Mouse (Mus musculus) urinary bladder, postnatal 14 days (tissue): ENCODE data around the gene Cd2.

Experiments used
- DNase-seq: peaks from one replicate; pipeline ENCODE4 v3.0.0; 2021; ENCODE audit warnings: low spot score

Cd2 gene

DNA sequence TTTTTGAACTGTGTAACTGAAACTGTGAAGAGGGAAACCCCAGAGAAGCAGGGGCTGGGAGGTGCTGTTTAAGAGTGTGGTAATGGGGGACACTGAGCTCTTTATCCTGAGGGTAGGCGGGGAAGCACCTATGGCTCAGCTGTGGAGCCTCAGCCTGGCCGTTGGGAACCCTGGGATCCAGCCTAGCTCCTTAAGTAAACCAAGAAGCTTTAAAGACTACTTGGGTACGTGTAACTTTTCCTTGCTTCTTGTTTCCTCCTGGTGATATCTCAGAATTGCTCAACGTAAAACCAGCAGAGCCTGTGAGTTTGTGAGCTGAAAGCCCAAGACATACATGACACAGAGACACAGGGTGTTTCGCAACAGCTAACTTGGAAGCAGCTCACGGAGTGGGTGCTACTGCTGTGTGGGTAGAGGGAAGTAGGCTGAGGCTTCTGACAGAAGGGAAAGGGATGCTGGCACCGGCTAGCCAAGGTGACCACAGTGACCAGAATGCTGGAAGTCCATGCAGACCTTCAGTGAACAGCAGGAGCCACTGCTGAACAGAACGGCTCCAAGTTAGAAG is 5.9 kb upstream of the Cd2 start:
- DNase-seq = peak; percentile 26

DNA sequence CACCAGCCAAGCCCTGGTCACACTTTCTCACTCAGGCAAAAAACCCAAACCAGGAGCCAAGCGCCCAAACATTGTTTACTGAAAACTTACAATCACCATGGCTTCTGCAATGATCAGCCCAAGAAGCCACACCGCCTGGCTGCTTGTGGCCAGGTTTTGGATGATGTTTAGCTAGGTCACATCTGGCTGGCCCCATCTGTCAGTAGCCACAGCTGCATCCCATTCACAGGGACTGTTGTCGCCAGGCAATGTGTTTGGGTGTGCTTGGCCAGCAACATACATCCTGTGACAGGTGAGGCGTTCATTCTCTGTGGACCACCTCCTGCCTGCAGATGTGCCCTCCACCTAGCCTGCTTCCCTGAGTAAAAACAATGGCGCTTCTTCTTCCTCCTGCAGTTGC is 4.9 kb upstream of the Cd2 start:
- DNase-seq = no peak

DNA sequence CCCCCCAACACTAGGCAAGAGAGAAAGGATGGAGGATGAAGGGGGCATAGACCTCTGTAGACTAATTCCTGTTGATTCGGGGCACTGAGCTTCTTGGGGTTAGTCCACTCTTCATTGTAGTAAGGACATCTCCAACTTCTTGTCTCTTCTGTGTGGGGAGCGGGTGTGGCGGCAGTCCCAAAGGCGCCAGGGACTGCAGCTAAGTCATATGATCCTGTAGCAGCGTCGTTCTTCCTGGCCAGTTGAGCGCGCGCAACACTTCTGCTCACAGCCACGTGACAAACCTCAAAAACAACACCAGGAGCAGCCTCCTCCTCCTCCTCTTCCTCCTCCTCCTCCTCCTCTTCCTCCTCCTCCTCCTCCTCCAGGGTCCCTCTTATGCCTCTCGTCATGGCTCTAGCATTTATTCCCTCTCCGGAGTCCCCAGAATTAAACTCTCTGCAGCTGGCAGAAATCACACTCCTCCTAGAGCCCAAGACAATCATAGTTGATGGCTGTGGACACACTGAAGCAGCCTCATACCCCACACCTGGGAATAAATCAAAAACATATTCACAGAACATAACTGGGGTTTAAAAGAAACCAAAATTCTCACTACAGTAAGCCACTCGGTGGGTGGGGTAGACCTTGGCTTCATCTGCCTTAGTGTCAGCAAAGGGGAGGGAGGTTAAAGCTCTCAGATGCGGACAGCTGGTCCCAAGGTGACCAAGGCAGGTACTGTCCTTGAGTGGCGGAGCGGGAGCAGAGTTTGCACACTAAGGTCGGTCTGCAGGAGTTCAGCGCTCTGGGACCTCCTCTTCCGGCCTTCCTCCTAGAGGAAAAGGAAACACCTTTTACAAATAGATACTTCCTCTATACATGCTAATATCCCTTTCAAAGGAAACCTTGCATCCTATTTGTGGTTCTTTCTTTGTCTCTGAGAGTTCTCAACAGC is 3.1 kb upstream of the Cd2 start:
- no peak for DNase-seq

DNA sequence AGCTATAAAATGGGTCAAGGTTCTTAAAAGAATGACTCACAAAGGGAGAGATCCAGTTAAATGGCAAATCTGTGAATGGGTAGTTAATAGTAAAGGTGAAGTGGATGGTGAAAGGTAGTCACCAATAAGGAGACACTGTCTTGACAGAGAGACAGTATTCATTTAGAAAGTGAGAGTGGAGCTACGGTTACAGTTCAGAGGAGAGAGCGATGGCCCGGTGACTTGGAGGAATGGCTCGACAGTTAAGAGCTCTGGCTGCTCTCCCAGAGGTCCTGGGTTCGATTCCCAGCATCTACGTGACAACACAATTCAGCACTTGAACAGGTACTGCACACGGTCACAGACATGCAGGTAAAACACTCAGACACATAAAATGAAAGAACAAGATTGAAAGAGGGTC is 2.3 kb upstream of the Cd2 start:
- DNase-seq = no peak

GRCm38 (mm10) chr3:101289406-101289805 is 1.7 kb upstream of the Cd2 start:
- no peak for DNase-seq

DNA sequence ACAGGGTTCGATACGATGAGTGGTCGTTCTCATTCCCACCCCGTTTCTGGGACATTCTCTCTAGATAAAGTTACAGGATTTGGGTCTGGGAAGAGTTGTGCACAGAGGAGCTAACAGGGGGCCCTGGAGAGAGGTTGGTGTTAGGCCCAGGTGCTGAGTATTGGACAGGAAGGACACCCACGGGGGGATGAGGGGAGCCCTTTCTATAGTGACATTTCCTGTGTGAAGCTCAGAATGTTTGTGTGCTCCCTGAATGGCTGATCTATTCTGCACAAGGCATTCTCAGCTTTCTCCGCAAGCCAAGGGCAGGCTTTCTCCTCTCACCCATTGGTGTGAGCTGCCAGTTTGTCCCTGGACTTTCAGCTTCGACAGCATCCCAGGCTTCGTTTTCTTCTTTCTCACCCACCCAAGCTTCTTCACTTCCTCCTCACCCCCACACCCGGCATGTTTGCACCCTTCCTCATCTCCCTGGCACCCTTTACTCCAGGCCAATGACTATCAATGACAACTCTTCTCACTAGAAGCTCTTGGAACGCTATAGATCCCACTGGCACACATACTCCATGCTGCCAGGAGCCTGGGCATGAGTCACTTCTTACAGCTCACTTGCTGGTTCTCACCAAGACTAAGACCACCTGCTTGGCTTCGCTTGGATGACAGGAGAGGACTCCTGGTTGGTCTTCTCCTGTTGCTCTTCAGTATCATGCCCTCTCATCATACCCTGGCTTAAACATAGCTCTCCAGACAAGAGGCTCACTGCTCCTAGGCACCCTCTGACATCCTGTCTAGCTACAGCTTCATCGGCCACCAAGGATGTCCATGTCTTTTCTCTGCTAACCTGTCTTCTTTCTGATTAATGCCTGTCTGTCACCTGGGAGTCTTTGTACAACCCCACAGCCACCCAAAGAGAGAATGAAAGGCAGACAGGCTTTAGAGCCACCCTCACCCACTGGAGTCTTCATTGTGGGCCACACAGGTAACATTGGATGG is 1.1 kb downstream of the Cd2 start:
- no peak for DNase-seq

DNA sequence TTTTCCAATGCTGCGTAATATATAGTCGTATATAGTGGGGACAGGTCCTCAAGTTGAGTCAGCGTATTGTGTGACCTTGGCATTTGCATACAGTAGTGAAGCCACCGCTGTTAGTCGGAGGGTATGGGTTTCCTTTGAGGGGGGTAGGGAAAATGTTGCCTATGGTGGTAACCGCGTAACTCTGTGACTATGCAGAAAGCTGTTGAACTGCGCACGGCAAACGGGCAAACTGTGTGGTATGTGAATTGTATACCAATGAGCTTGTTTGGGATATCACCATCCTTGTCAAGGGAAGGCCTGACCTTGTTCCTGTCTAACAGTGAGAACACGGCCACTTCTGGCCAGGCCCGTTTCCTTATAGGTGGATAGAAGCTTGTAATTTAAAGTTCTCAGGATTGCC is 1.9 kb downstream of the Cd2 start:
- DNase-seq = no peak

- no peak for DNase-seq
Measured at GRCm38 (mm10) chr3:101285021-101285615, 2.6 kb downstream of the Cd2 start.

- no peak for DNase-seq
Measured at GRCm38 (mm10) chr3:101283869-101284706, 3.7 kb downstream of the Cd2 start.

DNA sequence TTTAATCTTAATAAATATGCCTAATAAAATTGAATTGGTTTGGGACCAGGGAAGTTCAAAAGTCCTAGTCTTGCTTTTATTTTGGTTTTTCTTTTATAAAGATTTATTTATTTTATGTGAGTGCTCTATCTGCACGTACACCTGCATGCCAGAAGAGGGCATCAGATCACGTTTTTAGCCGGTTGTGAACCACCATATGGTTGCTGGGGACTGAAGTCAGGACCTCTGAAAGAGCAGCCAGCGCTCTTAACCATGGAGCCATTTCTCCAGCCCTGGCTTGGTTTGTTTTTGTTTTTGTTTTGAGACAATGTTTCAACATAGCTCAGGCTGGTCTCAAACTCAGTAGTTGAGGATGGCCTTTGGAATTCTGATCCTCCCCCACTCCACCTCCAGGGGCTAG is 4.3 kb downstream of the Cd2 start:
- no peak for DNase-seq

- no peak for DNase-seq
Measured at GRCm38 (mm10) chr3:101282556-101283180, 5.1 kb downstream of the Cd2 start.

DNA sequence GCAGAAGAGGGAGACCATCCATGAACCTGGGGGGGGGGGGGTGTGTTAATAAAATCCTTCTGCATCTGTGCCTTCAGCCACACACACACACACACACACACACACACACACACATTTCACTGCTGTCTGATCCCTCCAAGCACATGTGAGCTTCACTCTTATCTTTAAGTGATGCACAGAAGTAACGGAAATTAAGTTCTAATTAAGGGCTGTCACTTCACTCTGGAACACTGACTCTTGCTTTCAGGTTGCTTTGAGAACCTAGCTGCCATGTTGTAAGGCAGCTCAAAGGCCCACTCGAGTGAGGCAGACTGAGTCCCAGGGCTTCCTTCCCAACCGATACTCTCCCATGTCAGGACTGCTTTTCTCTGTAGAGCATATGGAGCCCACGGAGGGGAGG is 5.9 kb downstream of the Cd2 start:
- no peak for DNase-seq

- peak; percentile 75 for DNase-seq
Measured at GRCm38 (mm10) chr3:101280348-101281311, 7.1 kb downstream of the Cd2 start.

DNA sequence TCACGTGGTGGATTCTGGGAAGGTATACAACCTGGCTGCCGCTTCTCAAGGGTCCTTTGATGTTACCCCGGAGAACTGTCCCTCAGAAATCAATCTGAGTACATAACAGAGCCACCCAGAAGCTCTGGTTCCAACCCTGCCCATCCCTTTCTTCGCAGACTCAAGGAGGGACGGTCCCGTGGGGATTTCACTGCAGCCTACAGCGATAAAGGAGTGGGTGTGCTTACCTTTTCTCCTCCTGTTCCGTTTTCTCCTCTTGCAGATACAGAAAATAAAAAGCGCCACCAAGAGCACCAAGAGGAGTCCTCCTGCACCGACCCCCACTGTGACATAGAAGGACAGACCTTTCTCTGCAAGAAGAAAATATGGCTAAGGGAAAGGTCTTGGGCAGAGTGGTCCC is 8.2 kb downstream of the Cd2 start:
- no peak for DNase-seq

- no peak for DNase-seq
Measured at GRCm38 (mm10) chr3:101278396-101278795, 9.3 kb downstream of the Cd2 start.

GRCm38 (mm10) chr3:101277830-101278229 is 9.9 kb downstream of the Cd2 start:
- no peak for DNase-seq

DNA sequence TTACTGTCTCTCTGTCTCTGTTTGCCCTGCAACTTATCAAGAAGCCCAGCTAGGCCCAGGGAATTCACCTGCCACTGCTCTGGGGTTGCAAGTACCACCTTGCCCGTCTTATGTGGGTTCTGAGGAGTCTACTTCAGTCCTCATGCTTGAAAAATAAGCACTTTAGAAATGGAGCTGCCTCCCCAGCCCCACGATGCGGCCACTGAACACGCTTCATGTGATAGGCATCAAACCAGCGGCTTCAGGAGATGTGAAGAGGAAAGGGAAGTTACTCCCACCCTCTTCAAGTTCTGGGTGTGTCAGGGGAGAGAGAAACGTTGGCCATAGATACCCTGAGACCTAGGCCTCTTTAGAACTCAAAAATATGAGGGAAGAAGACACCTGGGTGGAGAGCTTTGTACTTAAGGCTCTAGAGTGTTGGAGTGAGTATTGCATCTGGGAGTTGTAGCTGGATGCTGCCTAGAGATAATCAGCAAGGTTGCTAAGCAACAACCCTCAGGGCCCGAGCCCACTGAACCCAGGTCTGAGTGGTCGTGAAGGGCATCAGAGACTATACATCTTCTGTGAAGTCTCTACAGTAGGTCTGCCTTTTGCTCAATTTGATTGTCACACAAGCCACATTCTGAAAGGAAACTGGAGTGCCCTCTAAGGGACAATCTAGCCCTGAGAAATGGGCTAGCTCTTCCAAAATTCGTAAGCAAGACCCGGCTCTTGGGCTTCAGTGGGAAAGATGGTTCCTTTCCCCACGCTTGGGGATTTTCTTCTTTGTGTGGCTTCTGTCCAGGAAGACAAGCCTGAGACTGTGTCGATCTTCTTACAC is 11.0 kb downstream of the Cd2 start:
- no peak for DNase-seq

GRCm38 (mm10) chr3:101275636-101276300 is 12.0 kb downstream of the Cd2 start:
- no peak for DNase-seq
